Mouse (Mus musculus) hindbrain, embryonic 12.5 days (tissue): Measurements from ENCODE around the gene Msi2. TPM values are rescaled to one million over a fixed set of nuclear protein-coding genes. Genes with fewer than 3 reads are reported as not detected.

ENCODE experiments used
- ATAC-seq: fragments of 200-750 bp; cut with Nextera tagmentation; 2 replicates; pipeline ENCODE4 v1.8.0; 2017; ENCODE audit warnings: moderate TSS enrichment; ENCODE audit not compliant: low FRiP score
- H3K27ac ChIP-seq: fragments of 300-500 bp; sonication (generic); 2 replicates; pipeline ENCODE4 v1.5.1; 2016; ENCODE audit warnings: mild to moderate bottlenecking
- H3K27me3 ChIP-seq: fragments of 300-500 bp; sonication (generic); 2 replicates; pipeline ENCODE4 v1.6.1; 2016; ENCODE audit warnings: mild to moderate bottlenecking
- H3K36me3 ChIP-seq: fragments of 300-500 bp; sonication (generic); 2 replicates; pipeline ENCODE4 v1.6.1; 2016; ENCODE audit warnings: mild to moderate bottlenecking
- H3K4me1 ChIP-seq: fragments of 300-500 bp; sonication (generic); 2 replicates; pipeline ENCODE4 v1.6.1; 2016
- H3K4me2 ChIP-seq: fragments of 300-500 bp; sonication (generic); replicated peaks from 2 replicates; pipeline ENCODE4 v1.6.1; 2016; ENCODE audit warnings: mild to moderate bottlenecking
- H3K4me3 ChIP-seq: fragments of 300-500 bp; sonication (generic); 2 replicates; pipeline ENCODE4 v1.5.1; 2016; ENCODE audit warnings: mild to moderate bottlenecking
- H3K9ac ChIP-seq: fragments of 300-500 bp; sonication (generic); 2 replicates; pipeline ENCODE4 v1.6.1; 2016; ENCODE audit warnings: mild to moderate bottlenecking, moderate library complexity
- H3K9me3 ChIP-seq: fragments of 300-500 bp; sonication (generic); replicated peaks from 2 replicates; pipeline ENCODE4 v1.6.1; 2016; ENCODE audit warnings: mild to moderate bottlenecking
- WGBS: fragments of 180-500 bp; shearing (Covaris S2); methylation state at CpG from one replicate; pipeline ENCODE4 v1.1.7; 2016; 5-methylcytosine and 5-hydroxymethylcytosine counted together
- polyA plus RNA-seq: library from polyadenylated mRNA; unstranded; fragments of >200 nt; fragmentation: Nextera tagmentation; extraction: Ambion mirVana; gene quantifications from 2 replicates; pipeline ENCODE4 v1.2.1, GENCODE M21; 2016

Gene Msi2
- polyA plus RNA-seq, 1 experiment from 2014 or later, result 35.9 TPM

DNA sequence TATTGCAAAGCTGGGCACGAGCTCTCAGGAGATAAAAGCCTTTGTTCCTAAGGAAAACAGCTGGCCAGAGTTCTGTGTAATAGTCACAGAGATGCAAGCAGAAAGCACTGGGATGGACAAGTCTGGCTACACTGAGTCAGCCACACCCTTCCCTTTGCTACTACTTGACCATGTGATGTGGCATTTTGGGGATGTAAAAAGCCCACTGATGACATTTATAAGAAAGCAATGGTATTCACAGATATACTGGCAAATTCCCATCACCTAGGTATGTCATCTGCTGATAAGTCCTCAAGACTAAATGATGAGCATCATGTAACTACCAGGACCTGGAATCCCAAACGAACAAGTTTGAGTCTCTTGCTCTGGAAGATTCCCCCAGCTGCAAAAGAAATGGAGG is 113.7 kb downstream of the Msi2 start:
- H3K9me3 ChIP-seq, result no peaks in the 10 kb centered on the region
- no peak overlapping the region for H3K9ac ChIP-seq
- H3K36me3 ChIP-seq, result peaks cover 9% of the 10 kb centered on the region; the same call in 1 of the 2 replicates
- no peak for ATAC-seq
- 0 out of 2 replicates have a peak overlapping the region, but pooled peaks have one; percentile 25 for H3K27ac ChIP-seq
- 64% methylated on average over 2 of the region's 2 CpGs for WGBS
- no peak overlapping the region for H3K4me3 ChIP-seq
- no peaks in the 10 kb centered on the region for H3K27me3 ChIP-seq
- H3K4me1 ChIP-seq, result peaks cover 67% of the 10 kb centered on the region
- no peak overlapping the region for H3K4me2 ChIP-seq

DNA sequence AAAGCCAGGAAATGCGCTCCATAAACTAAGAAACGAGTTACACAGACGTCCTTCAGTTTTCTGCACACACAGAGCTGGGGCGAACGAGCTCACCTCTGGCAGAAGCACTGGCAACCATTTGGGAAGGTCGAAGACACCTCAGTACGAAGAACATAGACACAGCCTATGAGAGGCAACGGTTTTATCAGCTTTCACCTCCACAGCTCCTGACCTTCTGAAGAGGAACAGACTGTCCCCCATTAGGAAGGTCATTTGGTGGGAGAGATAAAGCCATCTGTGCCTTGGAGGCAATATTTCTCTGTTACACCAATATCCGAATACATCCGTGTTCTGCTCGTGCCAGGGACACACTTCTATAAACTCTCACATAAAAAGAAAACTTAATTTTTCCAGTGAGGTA is 114.9 kb downstream of the Msi2 start:
- no peak overlapping the region for H3K4me2 ChIP-seq
- ATAC-seq, result no peak
- H3K9me3 ChIP-seq, result no peaks in the 10 kb centered on the region
- peaks cover 72% of the 10 kb centered on the region for H3K4me1 ChIP-seq
- H3K27ac ChIP-seq, result no peak overlapping the region
- H3K27me3 ChIP-seq, result no peaks in the 10 kb centered on the region
- H3K4me3 ChIP-seq, result no peak overlapping the region
- WGBS, result 89% methylated on average over 11 of the region's 11 CpGs
- H3K9ac ChIP-seq, result no peak overlapping the region
- peaks cover 9% of the 10 kb centered on the region; the same call in 1 of the 2 replicates for H3K36me3 ChIP-seq

- 86% methylated on average over 7 of the region's 7 CpGs for WGBS
- peaks cover 9% of the 10 kb centered on the region; the same call in 1 of the 2 replicates for H3K36me3 ChIP-seq
- H3K27me3 ChIP-seq, result no peaks in the 10 kb centered on the region
- peaks cover 71% of the 10 kb centered on the region for H3K4me1 ChIP-seq
- ATAC-seq, result no peak
- no peak overlapping the region for H3K9ac ChIP-seq
- no peaks in the 10 kb centered on the region for H3K9me3 ChIP-seq
- H3K4me2 ChIP-seq, result no peak overlapping the region
- H3K4me3 ChIP-seq, result no peak overlapping the region
- H3K27ac ChIP-seq, result no peak overlapping the region
Observed at GRCm38 (mm10) chr11:88602471-88603120, 115.7 kb downstream of the Msi2 start.

DNA sequence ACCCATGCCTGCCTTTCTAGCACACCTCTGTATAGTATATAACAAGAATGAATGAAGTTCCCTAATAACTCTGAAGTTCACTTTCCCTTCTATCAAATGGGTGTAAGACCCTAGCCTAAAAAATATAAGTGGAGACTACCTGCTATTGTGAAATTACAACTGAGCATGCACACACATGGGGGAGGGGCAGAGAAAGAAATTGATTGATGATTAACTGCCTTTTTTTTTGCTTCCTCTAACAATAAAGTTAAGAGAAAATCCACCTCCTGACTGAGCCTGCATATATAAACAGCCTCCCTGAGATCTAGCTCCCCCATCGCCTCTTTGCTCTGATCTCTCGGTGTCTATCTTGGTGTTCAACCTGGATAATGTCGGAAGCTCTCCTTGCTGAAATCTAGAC is 118.1 kb downstream of the Msi2 start:
- Histone ChIP-seq H3K9me3 (no peaks in the 10 kb centered on the region), H3K27me3 (no peaks in the 10 kb centered on the region), H3K4me2 (no peak overlapping the region), H3K4me1 (peaks cover 72% of the 10 kb centered on the region), H3K27ac (peak overlapping the region; percentile 40; the same call in 1 of the 2 replicates), H3K9ac (no peak overlapping the region), H3K4me3 (no peak overlapping the region), H3K36me3 (peaks cover 9% of the 10 kb centered on the region; the same call in 1 of the 2 replicates)
- ATAC-seq, result no peak
- 91% methylated on average over 3 of the region's 3 CpGs for WGBS

GRCm38 (mm10) chr11:88599332-88600130 is 118.8 kb downstream of the Msi2 start:
- peaks cover 9% of the 10 kb centered on the region; the same call in 1 of the 2 replicates for H3K36me3 ChIP-seq
- 57% methylated on average over 17 of the region's 17 CpGs for WGBS
- H3K4me2 ChIP-seq, result no peak overlapping the region
- peaks cover 78% of the 10 kb centered on the region for H3K4me1 ChIP-seq
- no peaks in the 10 kb centered on the region for H3K9me3 ChIP-seq
- peak overlapping the region; percentile 23; the same call in 1 of the 2 replicates for H3K9ac ChIP-seq
- H3K4me3 ChIP-seq, result no peak overlapping the region
- H3K27ac ChIP-seq, result peak overlapping the region; percentile 74
- no peaks in the 10 kb centered on the region for H3K27me3 ChIP-seq
- ATAC-seq, result peak; percentile 61

DNA sequence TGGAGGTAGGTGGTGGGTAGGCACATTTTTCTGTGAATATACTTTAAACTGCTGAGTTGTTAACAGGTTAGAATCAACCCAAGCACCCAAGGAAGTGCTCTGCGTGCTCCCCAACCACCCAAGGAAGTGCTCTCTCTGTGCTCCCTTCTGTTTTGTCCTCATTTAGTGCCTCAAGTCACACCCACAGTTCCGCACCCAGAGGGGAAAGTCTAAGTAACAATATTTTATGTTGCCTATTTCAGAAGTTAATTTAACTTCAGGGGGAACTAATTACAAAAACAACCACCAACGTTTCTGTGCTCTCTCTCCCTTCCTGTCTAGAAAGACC is 119.5 kb downstream of the Msi2 start:
- no peak for ATAC-seq
- Histone ChIP-seq H3K9ac (no peak overlapping the region), H3K9me3 (no peaks in the 10 kb centered on the region), H3K4me2 (no peak overlapping the region), H3K27me3 (no peaks in the 10 kb centered on the region), H3K4me3 (no peak overlapping the region), H3K36me3 (peaks cover 7% of the 10 kb centered on the region; the same call in 1 of the 2 replicates), H3K4me1 (peaks cover 77% of the 10 kb centered on the region), H3K27ac (peak overlapping the region; percentile 74)
- 68% methylated on average over 3 of the region's 3 CpGs for WGBS

DNA sequence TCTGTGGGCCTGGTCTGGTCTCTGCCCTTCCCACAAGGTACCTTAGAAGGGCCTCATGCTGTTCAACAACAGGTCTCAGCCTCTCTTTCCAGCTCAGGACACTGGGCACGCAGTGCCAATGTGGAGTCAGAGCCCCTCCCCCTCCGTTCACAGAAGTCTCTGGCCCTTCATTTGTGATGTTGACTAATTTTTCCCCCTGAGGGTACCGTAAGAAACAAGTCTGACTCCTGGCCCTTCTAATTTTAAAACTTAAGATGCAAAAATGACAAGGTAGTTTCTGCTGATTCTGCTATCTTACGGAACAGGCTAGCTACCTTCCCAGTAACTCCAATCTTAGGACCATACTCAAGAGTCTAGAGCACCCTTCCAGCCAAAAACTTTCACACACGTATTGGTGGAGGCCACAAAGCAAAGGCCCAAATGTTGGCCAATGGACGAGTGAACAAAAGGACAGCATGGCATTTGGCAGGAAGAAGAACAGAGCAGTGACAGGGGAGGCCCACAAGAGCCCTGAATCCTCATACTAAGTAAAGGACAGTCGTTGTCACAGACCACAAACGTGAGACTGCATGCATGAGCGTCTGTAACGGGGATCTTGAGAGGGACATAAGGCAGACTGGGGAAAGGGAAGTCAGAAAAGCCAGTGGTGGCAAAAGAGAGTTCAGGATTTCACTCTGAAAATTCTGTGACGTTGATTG is 120.0 kb downstream of the Msi2 start:
- H3K9me3 ChIP-seq, result no peaks in the 10 kb centered on the region
- H3K9ac ChIP-seq, result no peak overlapping the region
- H3K4me3 ChIP-seq, result no peak overlapping the region
- no peaks in the 10 kb centered on the region for H3K27me3 ChIP-seq
- 68% methylated on average over 11 of the region's 11 CpGs for WGBS
- H3K4me2 ChIP-seq, result no peak overlapping the region
- H3K36me3 ChIP-seq, result 0 out of 2 replicates have a peak, but pooled peaks cover 5% of the 10 kb centered on the region
- peak overlapping the region; percentile 74; the same call in 1 of the 2 replicates for H3K27ac ChIP-seq
- ATAC-seq, result no peak
- peaks cover 77% of the 10 kb centered on the region for H3K4me1 ChIP-seq

GRCm38 (mm10) chr11:88595616-88596015 is 122.7 kb downstream of the Msi2 start:
- Histone ChIP-seq H3K4me3 (no peak overlapping the region), H3K9ac (no peak overlapping the region), H3K4me1 (peaks cover 82% of the 10 kb centered on the region), H3K27ac (peak overlapping the region; percentile 48), H3K9me3 (no peaks in the 10 kb centered on the region), H3K36me3 (no peaks in the 10 kb centered on the region), H3K27me3 (no peaks in the 10 kb centered on the region), H3K4me2 (no peak overlapping the region)
- ATAC-seq, result no peak
- WGBS, result 47% methylated on average over 4 of the region's 4 CpGs

DNA sequence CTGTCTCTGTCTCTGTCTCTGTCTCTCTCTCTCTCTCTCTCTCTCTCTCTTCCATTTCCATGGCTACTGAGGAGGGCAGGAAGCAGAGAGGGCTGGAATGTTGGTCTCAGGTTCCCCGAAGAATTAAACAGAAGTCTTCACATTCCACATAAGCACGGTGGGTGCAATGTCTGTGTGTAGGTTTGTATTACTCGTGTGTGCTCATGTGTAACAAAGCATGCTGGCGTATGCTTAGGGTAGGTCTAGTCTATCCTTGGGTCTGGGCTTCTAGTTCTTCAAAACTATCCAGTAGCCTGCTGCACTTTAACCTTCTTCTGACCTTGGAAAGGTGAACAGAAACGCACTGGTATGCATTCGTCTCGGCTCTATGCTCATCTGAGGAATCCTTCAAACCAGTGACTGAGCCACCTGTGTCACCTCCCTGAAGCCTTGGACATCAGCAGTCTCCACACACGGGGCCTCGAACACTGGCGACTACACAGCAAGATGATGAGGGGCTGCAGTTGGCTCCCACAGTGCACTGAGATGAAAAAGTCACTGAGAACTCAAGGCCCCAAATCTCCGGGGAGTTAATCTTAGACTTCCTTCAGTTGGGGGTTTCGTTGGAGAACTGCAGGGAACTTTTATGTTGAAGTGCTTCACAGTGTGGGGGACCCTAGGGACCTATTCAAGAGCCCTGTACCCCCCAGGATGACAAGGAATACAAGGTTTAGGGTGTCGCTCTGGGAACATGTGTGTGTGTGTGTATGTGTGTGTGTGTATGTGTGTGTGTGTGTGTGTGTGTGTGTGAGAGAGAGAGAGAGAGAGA is 123.3 kb downstream of the Msi2 start:
- Histone ChIP-seq H3K4me1 (peaks cover 79% of the 10 kb centered on the region), H3K27ac (peak overlapping the region; percentile 73), H3K36me3 (peaks cover 2% of the 10 kb centered on the region; the same call in 1 of the 2 replicates), H3K27me3 (no peaks in the 10 kb centered on the region), H3K4me2 (no peak overlapping the region), H3K9ac (no peak overlapping the region), H3K4me3 (no peak overlapping the region), H3K9me3 (no peaks in the 10 kb centered on the region)
- 60% methylated on average over 13 of the region's 13 CpGs for WGBS
- no peak for ATAC-seq

- no peak overlapping the region for H3K4me2 ChIP-seq
- no peaks in the 10 kb centered on the region for H3K27me3 ChIP-seq
- H3K4me3 ChIP-seq, result no peak overlapping the region
- peak overlapping the region; percentile 57; the same call in 1 of the 2 replicates for H3K27ac ChIP-seq
- H3K36me3 ChIP-seq, result peaks cover 8% of the 10 kb centered on the region
- no peak overlapping the region for H3K9ac ChIP-seq
- no peaks in the 10 kb centered on the region for H3K9me3 ChIP-seq
- ATAC-seq, result no peak
- 49% methylated on average over 7 of the region's 8 CpGs for WGBS
- peaks cover 79% of the 10 kb centered on the region for H3K4me1 ChIP-seq
Observed at GRCm38 (mm10) chr11:88594010-88594409, 124.3 kb downstream of the Msi2 start.

- H3K4me3 ChIP-seq, result no peak overlapping the region
- no peak for ATAC-seq
- H3K4me1 ChIP-seq, result peaks cover 85% of the 10 kb centered on the region
- no peaks in the 10 kb centered on the region for H3K9me3 ChIP-seq
- H3K9ac ChIP-seq, result no peak overlapping the region
- H3K27me3 ChIP-seq, result no peaks in the 10 kb centered on the region
- no peak overlapping the region for H3K27ac ChIP-seq
- no peak overlapping the region for H3K4me2 ChIP-seq
- WGBS, result 79% methylated on average over 8 of the region's 8 CpGs
- peaks cover 8% of the 10 kb centered on the region for H3K36me3 ChIP-seq
Observed at GRCm38 (mm10) chr11:88592099-88592498, 126.2 kb downstream of the Msi2 start.
